Mouse (Mus musculus): ENCODE results near the gene Gm4131. TPM values are rescaled to one million over a fixed set of nuclear protein-coding genes. Genes with fewer than 3 reads are reported as not detected.
"Not testable (repeated sequence)": the region's sequence is repeated elsewhere in the genome, so short reads cannot be mapped to it uniquely, and the experiment has no call there.

Gm4131 gene
- total RNA-seq (2022), result not detected

GRCm38 (mm10) chr14:62566821-62567220 is at the start of gene Gm4131:
TSS of gene Gm4131 (minus strand) at chr14:62566921.
- not testable (repeated sequence) for DNase-seq (ENCODE audit: low spot score)

- no peak for DNase-seq (ENCODE audit: low spot score)
These were observed 43.2 kb upstream of the Gm4131 start for GRCm38 (mm10) chr14:62609904-62610303.

GRCm38 (mm10) chr14:62607791-62608196 is 41.1 kb upstream of the Gm4131 start:
- no peak for DNase-seq (ENCODE audit: low spot score)

- DNase-seq (ENCODE audit: low spot score), result no peak
These were observed 36.1 kb upstream of the Gm4131 start for GRCm38 (mm10) chr14:62602869-62603268.

- DNase-seq (ENCODE audit: low spot score), result no peak
These were observed 35.5 kb upstream of the Gm4131 start for GRCm38 (mm10) chr14:62602271-62602670.

- no peak for DNase-seq (ENCODE audit: low spot score)
These were observed 33.4 kb upstream of the Gm4131 start for GRCm38 (mm10) chr14:62600109-62600522.

GRCm38 (mm10) chr14:62585338-62585737 is 18.6 kb upstream of the Gm4131 start:
- no peak for DNase-seq (ENCODE audit: low spot score)

- no peak for DNase-seq (ENCODE audit: low spot score)
These were observed 17.9 kb upstream of the Gm4131 start for GRCm38 (mm10) chr14:62584637-62585036.

- no peak for DNase-seq (ENCODE audit: low spot score)
These were observed 15.0 kb upstream of the Gm4131 start for GRCm38 (mm10) chr14:62581768-62582167.

- DNase-seq (ENCODE audit: low spot score), result no peak
These were observed 14.2 kb upstream of the Gm4131 start for GRCm38 (mm10) chr14:62580945-62581344.

- DNase-seq (ENCODE audit: low spot score), result no peak
These were observed 9.1 kb upstream of the Gm4131 start for GRCm38 (mm10) chr14:62575862-62576261.

GRCm38 (mm10) chr14:62574906-62575305 is 8.2 kb upstream of the Gm4131 start:
- no peak for DNase-seq (ENCODE audit: low spot score)

- DNase-seq (ENCODE audit: low spot score), result no peak
These were observed 6.7 kb upstream of the Gm4131 start for GRCm38 (mm10) chr14:62573454-62573853.

- DNase-seq (ENCODE audit: low spot score), result peak; percentile 31
These were observed 3.6 kb upstream of the Gm4131 start for GRCm38 (mm10) chr14:62570299-62570698.

GRCm38 (mm10) chr14:62569463-62569862 is 2.7 kb upstream of the Gm4131 start:
- no peak for DNase-seq (ENCODE audit: low spot score)

GRCm38 (mm10) chr14:62563679-62564078 is 3.0 kb downstream of the Gm4131 start:
- no peak for DNase-seq (ENCODE audit: low spot score)

- DNase-seq (ENCODE audit: low spot score), result no peak
These were observed 4.6 kb downstream of the Gm4131 start for GRCm38 (mm10) chr14:62561875-62562748.

GRCm38 (mm10) chr14:62557111-62557510 is 9.6 kb downstream of the Gm4131 start:
- DNase-seq (ENCODE audit: low spot score), result no peak

- no peak for DNase-seq (ENCODE audit: low spot score)
These were observed 10.6 kb downstream of the Gm4131 start for GRCm38 (mm10) chr14:62555840-62556810.

GRCm38 (mm10) chr14:62555309-62555829 is 11.4 kb downstream of the Gm4131 start, which contains the start of gene Fam124a:
TSS of gene Fam124a (plus strand) at chr14:62555737.
- peak; percentile 42 for DNase-seq (ENCODE audit: low spot score)

- DNase-seq (ENCODE audit: low spot score), result no peak
These were observed 12.9 kb downstream of the Gm4131 start for GRCm38 (mm10) chr14:62553786-62554185.

- DNase-seq (ENCODE audit: low spot score), result no peak
These were observed 13.9 kb downstream of the Gm4131 start for GRCm38 (mm10) chr14:62552771-62553170.
